Mouse (Mus musculus) lung, postnatal 0 days (tissue): ENCODE measurements around the gene Scin.

Experiments used
- CTCF ChIP-seq: IDR thresholded peaks from 2 replicates; pipeline ENCODE4 v1.5.1; 2016; ENCODE audit warnings: antibody characterized with exemption, mild to moderate bottlenecking
- EP300 ChIP-seq: IDR thresholded peaks from 2 replicates; pipeline ENCODE4 v1.6.1; 2016; ENCODE audit warnings: antibody characterized with exemption, mild to moderate bottlenecking, control low read depth

GRCm38 (mm10) chr12:40176158-40176557 lies 42.1 kb upstream of the Scin start:
- TF ChIP-seq CTCF (no peak), EP300 (no peak)
